Mouse (Mus musculus) bone marrow, adult 2 months (tissue): ENCODE results near the gene Lipe.

ENCODE experiments used
- CTCF ChIP-seq: fragments of 200-500 bp; IDR thresholded peaks from 2 replicates; pipeline ENCODE4 v1.5.1; 2011; ENCODE audit warnings: low read length, control low read depth; ENCODE audit not compliant: control insufficient read depth, insufficient read depth
- POLR2A ChIP-seq: fragments of 200-500 bp; IDR thresholded peaks from 2 replicates; pipeline ENCODE4 v1.6.1; 2011; ENCODE audit warnings: low read depth, mild to moderate bottlenecking, control low read depth, low read length, borderline replicate concordance; ENCODE audit not compliant: control insufficient read depth

DNA sequence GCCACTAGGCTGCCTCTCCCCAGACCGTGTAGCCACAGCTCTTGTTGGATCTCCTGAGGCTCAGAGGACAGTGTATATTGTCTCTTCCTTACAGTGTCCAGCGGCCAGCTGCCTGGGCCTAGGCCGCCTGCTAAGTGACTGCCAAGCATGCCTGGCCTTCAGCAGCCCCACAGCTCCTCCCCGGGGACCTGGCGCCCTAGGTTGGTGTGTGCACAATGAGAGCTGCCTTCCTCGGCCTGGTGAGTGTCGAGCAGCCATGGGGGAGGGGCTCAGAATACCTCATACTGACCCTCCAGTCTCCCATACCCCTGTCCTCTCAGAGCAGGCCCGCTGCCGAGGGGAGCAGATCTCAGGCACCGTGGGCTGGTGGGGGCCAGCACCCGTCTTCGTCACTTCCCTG lies 64.0 kb downstream of the Lipe start:
- TF ChIP-seq CTCF: no peak
- no peak for TF ChIP-seq POLR2A
